Mouse (Mus musculus) kidney, embryonic 15.5 days (tissue): Measurements from ENCODE around the gene Dhx29. TPM values are rescaled to one million over a fixed set of nuclear protein-coding genes. Genes with fewer than 3 reads are reported as not detected.
A peak's percentile ranks its signal among the peaks of the same experiment; 100 is the strongest.

ENCODE experiments used
- ATAC-seq: fragments of 200-750 bp; cut with Nextera tagmentation; replicated peaks from 2 replicates; pipeline ENCODE4 v1.8.0; 2017; ENCODE audit warnings: moderate TSS enrichment; ENCODE audit not compliant: low FRiP score
- H3K27ac ChIP-seq: fragments of 300-500 bp; sonication (generic); 2 replicates; pipeline ENCODE4 v1.5.1; 2015; ENCODE audit warnings: mild to moderate bottlenecking, inconsistent platforms
- H3K27me3 ChIP-seq: fragments of 300-500 bp; sonication (generic); 2 replicates; pipeline ENCODE4 v1.6.1; 2015; ENCODE audit warnings: inconsistent platforms
- H3K36me3 ChIP-seq: fragments of 300-500 bp; sonication (generic); 2 replicates; pipeline ENCODE4 v1.6.1; 2015; ENCODE audit warnings: inconsistent platforms
- H3K4me1 ChIP-seq: fragments of 300-500 bp; sonication (generic); 2 replicates; pipeline ENCODE4 v1.6.1; 2015; ENCODE audit warnings: inconsistent platforms
- H3K4me2 ChIP-seq: fragments of 300-500 bp; sonication (generic); 2 replicates; pipeline ENCODE4 v1.6.1; 2015; ENCODE audit warnings: moderate library complexity, mild to moderate bottlenecking, inconsistent platforms
- H3K4me3 ChIP-seq: fragments of 300-500 bp; sonication (generic); replicated peaks from 2 replicates; pipeline ENCODE4 v1.5.1; 2015; ENCODE audit warnings: mild to moderate bottlenecking, inconsistent platforms
- H3K9ac ChIP-seq: fragments of 300-500 bp; sonication (generic); 2 replicates; pipeline ENCODE4 v1.6.1; 2015; ENCODE audit warnings: mild to moderate bottlenecking, inconsistent platforms
- H3K9me3 ChIP-seq: fragments of 300-500 bp; sonication (generic); replicated peaks from 2 replicates; pipeline ENCODE4 v1.6.1; 2016; ENCODE audit warnings: inconsistent platforms
- WGBS: fragments of 180-500 bp; shearing (Covaris S2); methylation state at CpG from one replicate; pipeline ENCODE4 v1.1.7; 2015; ENCODE audit warnings: mixed read lengths; 5-methylcytosine and 5-hydroxymethylcytosine counted together
- polyA plus RNA-seq: library from polyadenylated mRNA; unstranded; fragments of >200 nt; fragmentation: Nextera tagmentation; extraction: Ambion mirVana; gene quantifications from 2 replicates; pipeline ENCODE4 v1.2.1, GENCODE M21; 2015

Dhx29 gene
- polyA plus RNA-seq, 1 experiment from 2014 or later = 20.7 TPM

DNA sequence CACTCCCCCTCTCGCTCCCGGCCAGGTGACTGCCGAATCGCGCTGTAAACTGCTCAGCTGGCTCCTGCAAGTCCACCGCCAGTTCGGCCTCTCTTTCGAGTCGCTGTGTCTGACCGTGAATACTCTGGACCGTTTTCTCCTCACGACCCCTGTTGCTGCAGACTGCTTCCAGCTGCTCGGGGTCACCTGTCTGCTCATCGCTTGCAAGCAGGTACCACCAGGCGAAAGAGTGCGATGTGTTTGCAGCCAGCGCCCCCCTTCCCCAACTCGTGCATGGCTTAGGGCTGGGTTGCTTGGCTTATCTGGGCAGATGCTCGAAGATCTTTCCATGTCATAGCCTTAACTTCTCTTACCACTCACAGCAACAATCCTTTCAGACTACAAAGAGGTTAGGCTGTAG, 61.6 kb downstream of the Dhx29 start:
- Histone ChIP-seq H3K4me1 (peaks cover 58% of the 10 kb centered on the region), H3K36me3 (no peaks in the 10 kb centered on the region), H3K27ac (no peak overlapping the region), H3K4me3 (peak overlapping the region; percentile 58), H3K9me3 (no peaks in the 10 kb centered on the region), H3K4me2 (peak overlapping the region; percentile 99), H3K27me3 (peaks cover 89% of the 10 kb centered on the region), H3K9ac (no peak overlapping the region)
- no peak for ATAC-seq
- 1% methylated on average over 19 of the region's 19 CpGs for whole genome bisulfite sequencing

DNA sequence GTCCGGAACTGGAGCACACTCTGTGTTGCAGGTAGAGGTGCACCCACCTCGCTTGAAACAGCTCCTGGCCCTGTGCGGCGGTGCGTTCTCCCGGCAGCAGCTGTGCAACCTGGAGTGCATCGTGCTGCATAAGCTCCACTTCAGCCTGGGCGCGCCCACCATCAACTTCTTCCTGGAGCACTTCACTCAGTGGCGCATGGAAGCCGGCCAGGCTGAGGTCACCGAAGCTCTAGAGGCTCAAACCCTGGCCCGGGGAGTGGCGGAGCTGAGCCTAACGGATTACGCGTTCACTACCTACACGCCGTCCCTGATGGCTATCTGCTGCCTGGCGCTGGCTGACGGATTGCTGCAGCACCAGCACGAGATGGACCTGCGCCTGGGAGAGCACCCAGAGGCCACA, 62.3 kb downstream of the Dhx29 start:
- Histone ChIP-seq H3K27me3 (peaks cover 90% of the 10 kb centered on the region), H3K4me1 (peaks cover 65% of the 10 kb centered on the region), H3K4me3 (peak overlapping the region; percentile 24), H3K9me3 (no peaks in the 10 kb centered on the region), H3K36me3 (no peaks in the 10 kb centered on the region), H3K27ac (no peak overlapping the region), H3K9ac (no peak overlapping the region), H3K4me2 (peak overlapping the region; percentile 99)
- under 1% methylated on average over 23 of the region's 23 CpGs for WGBS
- no peak for ATAC-seq

DNA sequence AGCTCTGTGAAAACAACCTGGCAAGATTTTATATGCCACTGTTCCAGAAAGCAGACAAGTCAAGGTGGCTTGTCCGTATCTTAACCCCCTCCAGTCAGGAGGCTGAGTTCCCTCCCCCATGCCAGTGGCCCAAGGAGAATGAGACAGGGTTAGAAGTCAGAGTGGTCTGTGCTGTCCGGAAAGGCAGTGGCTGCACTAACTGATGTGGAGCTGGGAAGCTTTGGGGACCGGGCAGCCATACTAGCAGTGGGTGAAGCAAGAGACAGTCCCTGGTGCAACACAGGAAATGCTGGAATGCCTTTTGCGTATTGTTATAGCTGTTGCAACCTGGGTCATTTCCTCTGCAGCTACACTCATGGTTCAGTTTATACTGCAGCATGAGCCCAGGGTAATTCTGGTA, 63.1 kb downstream of the Dhx29 start:
- Histone ChIP-seq H3K9ac (no peak overlapping the region), H3K4me1 (peaks cover 65% of the 10 kb centered on the region), H3K9me3 (no peaks in the 10 kb centered on the region), H3K27ac (no peak overlapping the region), H3K27me3 (peaks cover 95% of the 10 kb centered on the region), H3K36me3 (no peaks in the 10 kb centered on the region), H3K4me2 (no peak overlapping the region), H3K4me3 (no peak overlapping the region)
- WGBS = 14% methylated on average over 4 of the region's 4 CpGs
- no peak for ATAC-seq

DNA sequence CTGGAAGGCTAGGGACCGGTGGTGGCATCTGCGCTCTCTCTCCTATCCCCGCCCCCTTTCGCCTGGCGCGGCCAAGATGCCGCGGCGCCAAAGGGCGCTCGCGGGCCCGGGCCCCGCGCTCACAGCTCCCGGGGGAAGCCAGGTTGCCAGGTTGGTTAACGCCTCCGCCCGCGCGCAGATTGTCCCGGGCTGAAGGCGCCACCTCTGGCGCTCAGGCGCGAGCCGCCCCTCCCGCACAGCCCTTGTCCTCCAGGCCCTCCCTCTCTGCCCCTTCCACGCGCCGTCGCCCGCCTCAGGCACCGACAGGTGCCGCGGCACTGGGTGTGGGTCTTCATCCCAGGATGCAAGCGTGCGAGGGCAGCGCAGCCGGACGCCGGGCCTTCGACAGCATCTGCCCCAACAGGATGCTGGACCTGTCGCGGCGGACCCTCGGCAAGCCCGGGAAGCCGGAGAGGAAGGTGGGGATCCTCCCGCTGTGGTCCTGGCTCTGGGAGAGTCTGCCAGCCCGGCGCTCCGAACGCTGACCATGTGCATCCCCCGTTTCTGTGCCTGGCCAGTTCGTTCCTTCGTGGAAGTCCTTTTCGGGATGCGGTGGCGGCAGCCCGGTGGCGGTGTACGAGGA, 66.4 kb downstream of the Dhx29 start, which contains the start of gene Mcidas:
Gene Mcidas, plus strand, starts transcription at position 315 of the 622 bp plus-strand sequence.
- peaks cover 44% of the 10 kb centered on the region for H3K4me1 ChIP-seq
- peak; percentile 42 for ATAC-seq
- H3K27ac ChIP-seq = no peak within 1 kb of the TSS
- H3K36me3 ChIP-seq = no peaks in the 10 kb centered on the region
- H3K9ac ChIP-seq = no peak within 1 kb of the TSS
- no peaks in the 10 kb centered on the region for H3K9me3 ChIP-seq
- WGBS = under 1% methylated on average over 63 of the region's 63 CpGs
- H3K4me2 ChIP-seq = peak within 1 kb of the TSS; percentile 84
- peaks cover 95% of the 10 kb centered on the region for H3K27me3 ChIP-seq
- H3K4me3 ChIP-seq = peak within 1 kb of the TSS; percentile 47

DNA sequence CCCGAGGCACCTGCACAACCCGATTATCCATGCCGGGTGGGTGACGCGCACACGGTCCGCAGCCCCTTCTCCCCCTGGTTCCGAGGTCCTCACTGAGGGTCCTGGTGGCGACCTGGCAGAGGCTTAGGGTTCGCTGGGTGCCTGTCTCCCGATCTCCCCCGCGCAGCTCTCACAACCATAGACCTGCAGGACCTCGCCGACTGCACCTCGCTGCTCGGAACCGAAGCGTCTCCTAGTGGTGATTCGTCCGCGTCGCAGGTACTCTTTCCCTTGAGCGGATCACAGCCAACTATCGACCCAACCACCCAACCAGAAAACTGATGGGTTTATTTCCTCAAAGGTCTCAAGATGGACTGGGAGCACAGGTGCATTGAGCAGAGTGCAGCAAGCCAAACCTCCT, 66.9 kb downstream of the Dhx29 start:
- WGBS = under 1% methylated on average over 25 of the region's 25 CpGs

DNA sequence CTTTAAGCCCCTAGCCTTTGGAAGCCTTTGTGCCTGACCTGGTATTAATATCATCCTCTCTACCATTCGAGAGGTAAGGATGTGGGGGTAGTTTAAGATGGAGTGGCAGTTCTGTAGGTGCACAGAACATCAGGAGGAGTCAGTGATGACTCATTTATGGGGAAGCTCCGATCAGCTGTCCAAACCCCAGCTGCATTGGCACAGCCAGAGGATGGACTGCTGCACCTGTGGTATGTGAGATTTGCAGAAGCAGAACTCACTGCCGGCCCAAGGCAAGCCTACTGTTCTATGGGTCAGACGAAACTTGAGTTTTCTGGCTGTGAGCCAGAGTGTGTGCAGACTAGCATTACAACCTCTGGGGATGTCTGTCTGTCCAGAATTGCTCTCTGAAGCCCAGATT, 69.2 kb downstream of the Dhx29 start:
- Histone ChIP-seq H3K9ac (no peak overlapping the region), H3K4me3 (no peak overlapping the region), H3K27me3 (peaks cover 95% of the 10 kb centered on the region), H3K36me3 (no peaks in the 10 kb centered on the region), H3K9me3 (no peaks in the 10 kb centered on the region), H3K27ac (no peak overlapping the region), H3K4me2 (no peak overlapping the region), H3K4me1 (peaks cover 27% of the 10 kb centered on the region)
- 45% methylated on average over 4 of the region's 4 CpGs for WGBS
- no peak for ATAC-seq

More for the DNA sequence above, 66.9 kb downstream of the Dhx29 start:
- Histone ChIP-seq H3K4me2 (peak overlapping the region; percentile 84), H3K9ac (no peak overlapping the region), H3K4me3 (peak overlapping the region; percentile 47), H3K4me1 (peaks cover 45% of the 10 kb centered on the region), H3K36me3 (no peaks in the 10 kb centered on the region), H3K9me3 (no peaks in the 10 kb centered on the region), H3K27ac (no peak overlapping the region), H3K27me3 (peaks cover 95% of the 10 kb centered on the region)
- peak; percentile 66 for ATAC-seq

DNA sequence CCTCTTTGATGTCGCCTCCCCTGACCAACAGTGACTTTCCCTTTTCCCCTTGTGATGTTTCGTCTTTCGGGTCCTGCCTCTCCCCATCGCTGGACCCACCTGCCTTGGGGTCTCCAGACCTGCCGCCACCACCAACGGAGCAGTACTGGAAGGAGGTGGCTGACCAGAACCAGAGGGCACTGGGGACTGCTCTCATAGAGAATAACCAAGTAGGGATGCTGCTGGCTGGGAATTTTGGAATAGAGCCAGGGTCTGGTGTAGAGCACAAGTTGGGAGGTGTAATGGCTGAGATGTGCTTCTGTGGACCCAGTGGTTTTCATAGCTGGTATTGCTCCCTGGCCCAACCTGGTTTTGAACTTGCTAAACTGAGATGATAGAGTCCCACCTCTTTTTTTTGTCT, 70.1 kb downstream of the Dhx29 start:
- Histone ChIP-seq H3K27ac (no peak overlapping the region), H3K9ac (no peak overlapping the region), H3K4me1 (peaks cover 27% of the 10 kb centered on the region), H3K9me3 (no peaks in the 10 kb centered on the region), H3K36me3 (no peaks in the 10 kb centered on the region), H3K27me3 (peaks cover 98% of the 10 kb centered on the region), H3K4me3 (no peak overlapping the region), H3K4me2 (no peak overlapping the region)
- WGBS = 72% methylated on average over 6 of the region's 6 CpGs
- ATAC-seq = no peak

DNA sequence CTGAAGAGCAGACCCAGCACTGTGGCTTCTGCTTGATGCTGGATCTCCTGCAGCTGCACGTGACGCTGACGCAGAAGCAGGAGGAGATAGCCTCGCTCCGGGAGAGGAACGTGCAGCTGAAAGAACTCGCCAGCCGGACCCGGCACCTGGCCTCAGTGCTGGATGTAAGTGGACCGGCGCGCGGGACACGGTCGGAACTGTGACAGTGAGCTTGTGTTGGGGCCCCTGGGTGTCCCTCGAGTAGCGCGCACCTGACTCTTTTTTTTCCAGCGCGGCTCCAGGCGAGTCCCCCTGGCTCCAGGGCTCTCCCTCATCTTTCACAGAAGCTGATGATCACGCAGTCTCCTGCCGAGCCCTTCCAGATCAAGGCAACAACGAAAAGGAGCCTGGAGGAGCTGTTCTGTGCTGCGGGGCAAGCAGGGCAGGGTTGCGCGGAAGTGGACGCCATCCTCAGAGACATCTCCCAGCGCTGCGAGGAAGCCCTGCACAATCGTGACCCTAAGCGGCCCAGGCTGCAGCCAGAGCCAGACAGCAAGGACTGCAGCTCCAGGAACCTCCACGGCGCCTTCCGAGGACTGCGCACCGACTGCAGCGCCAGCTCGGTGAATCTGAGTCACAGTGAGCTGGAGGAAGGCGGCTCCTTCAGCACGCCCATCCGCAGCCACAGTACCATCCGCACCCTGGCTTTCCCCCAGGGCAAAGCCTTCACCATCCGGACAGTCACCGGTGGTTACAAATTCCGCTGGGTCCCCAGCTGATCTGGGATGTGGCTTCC, 71.4 kb downstream of the Dhx29 start:
- H3K36me3 ChIP-seq = no peaks in the 10 kb centered on the region
- WGBS = under 1% methylated on average over 46 of the region's 46 CpGs
- H3K4me2 ChIP-seq = peak overlapping the region; percentile 83
- no peaks in the 10 kb centered on the region for H3K9me3 ChIP-seq
- peak overlapping the region; percentile 34; the same call in 1 of the 2 replicates for H3K9ac ChIP-seq
- H3K4me1 ChIP-seq = peaks cover 21% of the 10 kb centered on the region
- peak; percentile 31; the same call in 1 of the 2 replicates for ATAC-seq
- peak overlapping the region; percentile 46 for H3K4me3 ChIP-seq
- no peak overlapping the region for H3K27ac ChIP-seq
- H3K27me3 ChIP-seq = peaks cover 91% of the 10 kb centered on the region

DNA sequence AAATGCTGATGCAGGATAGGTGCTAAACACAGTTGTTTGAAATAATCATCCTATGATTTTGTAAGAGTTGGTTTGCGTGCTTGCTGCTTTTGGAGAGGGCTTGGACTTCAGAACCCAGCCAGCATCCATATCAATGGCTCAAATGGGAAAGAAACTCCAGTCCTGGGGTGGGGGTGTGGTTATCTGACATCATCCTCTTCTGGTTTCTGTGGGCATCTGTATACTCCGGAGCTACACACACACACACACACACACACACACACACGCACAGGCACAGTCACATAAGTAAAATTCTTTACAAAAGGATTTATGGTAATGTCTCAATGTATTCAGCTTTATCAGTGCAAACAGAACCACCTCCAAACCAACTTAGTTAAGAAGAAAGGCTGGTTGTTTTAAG, 72.8 kb downstream of the Dhx29 start:
- 80% methylated on average over 3 of the region's 3 CpGs for WGBS
- H3K9me3 ChIP-seq = no peaks in the 10 kb centered on the region
- H3K4me3 ChIP-seq = no peak overlapping the region
- H3K9ac ChIP-seq = no peak overlapping the region
- H3K27me3 ChIP-seq = peaks cover 77% of the 10 kb centered on the region
- H3K36me3 ChIP-seq = no peaks in the 10 kb centered on the region
- no peak overlapping the region for H3K4me2 ChIP-seq
- H3K4me1 ChIP-seq = peaks cover 12% of the 10 kb centered on the region
- no peak overlapping the region for H3K27ac ChIP-seq
- ATAC-seq = no peak

DNA sequence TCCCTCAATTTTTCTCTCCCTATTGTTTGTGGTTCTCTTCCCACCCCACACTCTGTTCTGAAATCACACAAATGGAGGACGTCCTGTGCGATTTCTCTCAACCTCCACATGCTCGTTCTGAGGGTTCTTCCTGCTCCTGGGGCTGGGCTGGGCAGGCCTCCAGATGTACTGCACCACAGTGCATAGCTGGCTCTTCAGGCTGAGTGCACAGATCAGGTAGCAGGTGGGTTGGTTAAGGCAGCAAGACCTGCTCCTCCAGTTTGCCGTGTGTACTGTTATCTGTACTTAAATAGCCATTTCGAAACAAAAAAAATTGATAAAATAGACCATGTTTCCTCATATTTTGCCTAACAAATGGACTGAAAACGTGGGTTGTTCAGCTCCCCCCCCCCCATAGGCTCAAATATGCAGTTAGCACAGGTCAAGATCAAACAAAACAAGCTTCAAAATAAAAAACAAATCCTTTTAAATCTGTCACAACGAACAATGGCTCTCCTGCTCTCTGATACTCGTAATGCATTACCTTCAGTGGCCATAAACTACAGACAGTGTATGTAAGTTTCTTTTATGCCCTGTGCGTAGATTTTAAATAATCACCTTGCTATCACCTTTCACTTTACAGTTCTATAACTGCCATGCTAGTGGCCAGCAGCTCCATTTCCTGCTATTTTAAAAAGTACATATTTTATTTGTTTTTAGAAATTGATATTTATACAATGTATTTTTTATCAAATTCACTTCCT, 73.5 kb downstream of the Dhx29 start:
- Histone ChIP-seq H3K4me2 (no peak overlapping the region), H3K27me3 (peaks cover 70% of the 10 kb centered on the region), H3K4me3 (no peak overlapping the region), H3K36me3 (no peaks in the 10 kb centered on the region), H3K27ac (no peak overlapping the region), H3K4me1 (peaks cover 12% of the 10 kb centered on the region), H3K9ac (no peak overlapping the region), H3K9me3 (no peaks in the 10 kb centered on the region)
- ATAC-seq = no peak
- 62% methylated on average over 9 of the region's 9 CpGs for WGBS

DNA sequence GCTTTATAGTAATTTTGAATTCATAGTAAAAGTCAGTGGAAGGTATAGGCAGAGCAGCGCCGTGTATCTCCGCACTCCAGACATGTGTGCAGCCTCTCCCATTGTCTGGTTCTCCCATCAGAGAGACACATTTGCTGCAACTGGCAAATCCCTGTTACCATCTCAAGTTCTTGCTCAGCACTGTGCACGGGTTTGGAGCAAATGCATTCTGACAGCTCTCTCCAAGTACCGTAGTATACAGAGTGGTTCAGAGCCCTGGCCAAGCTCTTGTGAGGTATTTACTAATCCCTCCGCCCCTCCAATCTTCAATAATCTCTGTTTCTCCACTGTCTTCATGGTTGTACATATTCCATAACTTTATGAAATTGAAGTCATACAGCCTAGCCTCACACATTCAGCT, 85.4 kb downstream of the Dhx29 start:
- 0 out of 2 replicates have a peak, but pooled peaks cover 2% of the 10 kb centered on the region for H3K27me3 ChIP-seq
- WGBS = 82% methylated on average over 6 of the region's 6 CpGs
- no peak overlapping the region for H3K4me3 ChIP-seq
- H3K27ac ChIP-seq = no peak overlapping the region
- no peaks in the 10 kb centered on the region for H3K4me1 ChIP-seq
- peak overlapping the region; percentile 52; the same call in 1 of the 2 replicates for H3K4me2 ChIP-seq
- no peaks in the 10 kb centered on the region for H3K36me3 ChIP-seq
- H3K9ac ChIP-seq = no peak overlapping the region
- no peak for ATAC-seq
- H3K9me3 ChIP-seq = no peaks in the 10 kb centered on the region
